Mouse (Mus musculus) small intestine, adult 10 weeks (tissue): ENCODE results near the gene Fgf10. TPM values are rescaled to one million over a fixed set of nuclear protein-coding genes. Genes with fewer than 3 reads are reported as not detected.

Experiments used
- polyA plus RNA-seq: library from polyadenylated mRNA; stranded (reverse); fragments of 350-450 nt; fragmentation: Illumina TruSeq; extraction: RNeasy Lipid Tissue Mini Kit (QIAGEN cat#74804); gene quantifications from one replicate; pipeline ENCODE4 v1.2.3, GENCODE M21; 2014; ENCODE audit warnings: low replicate concordance

Fgf10 gene
- 3.2 TPM for polyA plus RNA-seq

GRCm38 (mm10) chr13:118669491-118669890 lies at the start of gene Fgf10:
Fgf10 (plus strand) TSS chr13:118669791.

